Mouse (Mus musculus) cortical plate, adult 2 months (tissue): ENCODE results near the gene Srd5a1.

Experiments
- CTCF ChIP-seq: fragments of 200-500 bp; IDR thresholded peaks from 2 replicates; pipeline ENCODE4 v1.5.1; 2011; ENCODE audit warnings: mild to moderate bottlenecking, control low read depth, low read length; ENCODE audit not compliant: insufficient read depth; ENCODE audit errors: extremely low read depth
- POLR2A ChIP-seq: fragments of 200-500 bp; IDR thresholded peaks from 2 replicates; pipeline ENCODE4 v1.6.1; 2011; ENCODE audit warnings: mild to moderate bottlenecking, low read length, control low read depth; ENCODE audit not compliant: insufficient read depth; ENCODE audit errors: extremely low read depth

GRCm38 (mm10) chr13:69530156-69530555 lies 81.1 kb downstream of the Srd5a1 start:
- TF ChIP-seq POLR2A (no peak), CTCF (no peak)
